Mouse (Mus musculus) macrophage (primary cell): ENCODE data around the gene Usp29. TPM values are rescaled to one million over a fixed set of nuclear protein-coding genes. Genes with fewer than 3 reads are reported as not detected.
"Not testable (repeated sequence)": the region's sequence is repeated elsewhere in the genome, so short reads cannot be mapped to it uniquely, and the experiment has no call there.

ENCODE experiments used
- H3K27ac ChIP-seq: fragments of 350-480 bp; formaldehyde crosslinking; 2 replicates; pipeline ENCODE4 v1.9.0; 2021
- H3K36me3 ChIP-seq: fragments of 350-480 bp; formaldehyde crosslinking; 2 replicates; pipeline ENCODE4 v1.9.0; 2021; ENCODE audit errors: inconsistent target
- H3K4me3 ChIP-seq: fragments of 350-480 bp; formaldehyde crosslinking; 2 replicates; pipeline ENCODE4 v1.9.0; 2021; ENCODE audit errors: inconsistent target
- H3K79me2 ChIP-seq: fragments of 350-480 bp; formaldehyde crosslinking; 2 replicates; pipeline ENCODE4 v1.9.0; 2021; ENCODE audit errors: inconsistent target
- WGBS: methylation state at CpG from one replicate; pipeline ENCODE4 v1.1.7; 2026; ENCODE audit warnings: inconsistent platforms; ENCODE audit not compliant: missing documents; 5-methylcytosine and 5-hydroxymethylcytosine counted together
- polyA plus RNA-seq: library from polyadenylated mRNA; stranded (reverse); fragments of 250-400 nt; gene quantifications from 3 replicates; pipeline ENCODE4 v1.2.4, GENCODE M21; 2018; ENCODE audit warnings: inconsistent platforms

Gene Usp29
- polyA plus RNA-seq, 1 experiment from 2014 or later, result not detected

DNA sequence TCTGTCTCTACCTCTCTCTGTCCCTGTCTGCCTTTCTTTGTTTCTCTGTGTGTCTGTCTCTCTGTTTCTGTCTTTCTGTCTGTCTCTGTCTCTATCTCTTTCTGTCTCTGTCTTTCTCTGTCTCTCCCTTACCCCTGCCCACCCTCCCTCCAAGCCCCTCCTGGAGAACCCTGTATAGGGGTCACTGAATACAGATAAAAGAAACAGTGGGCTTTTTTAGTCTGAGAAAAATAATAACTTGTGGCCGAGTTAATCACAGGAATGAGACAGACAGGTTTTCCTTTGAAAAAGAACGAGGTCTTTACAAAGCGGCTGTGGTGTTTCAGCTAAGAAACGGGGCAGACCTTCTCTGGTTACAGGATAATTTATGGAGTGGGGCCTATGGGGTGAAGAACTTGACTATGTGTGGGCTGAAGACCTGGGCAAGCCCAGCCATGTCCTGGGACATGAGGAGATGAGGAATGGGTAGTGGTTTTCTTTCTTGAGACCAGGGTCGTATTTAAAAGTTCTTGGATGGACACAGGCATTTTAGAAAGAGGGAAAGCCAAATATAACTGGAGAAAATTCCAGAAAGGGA is 128.4 kb downstream of the Usp29 start:
- Histone ChIP-seq H3K79me2 (no peaks in the 10 kb centered on the region), H3K36me3 (no peaks in the 10 kb centered on the region), H3K4me3 (no peak overlapping the region), H3K27ac (no peak overlapping the region)
- whole genome bisulfite sequencing, result 47% methylated on average over 5 of the region's 5 CpGs

DNA sequence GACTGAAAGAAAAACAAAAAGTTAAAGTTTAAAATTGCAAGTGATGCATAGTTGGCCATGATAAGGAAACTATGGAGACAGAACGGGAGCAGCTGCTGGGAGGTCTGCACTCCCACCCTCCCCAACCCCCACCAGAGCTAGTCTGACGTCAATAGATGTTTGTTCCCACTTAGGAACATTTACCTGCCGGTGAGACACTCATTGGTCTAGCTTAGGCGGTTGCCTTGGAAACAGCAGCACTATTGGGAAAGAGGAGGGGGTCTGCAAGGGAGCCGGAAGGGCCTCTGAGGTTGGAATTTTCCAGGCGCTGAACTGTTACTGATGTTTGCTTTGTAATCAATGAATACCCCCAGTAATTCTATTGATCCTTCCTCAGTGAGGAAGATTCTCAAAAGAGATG is 130.3 kb downstream of the Usp29 start:
- Histone ChIP-seq H3K27ac (no peak overlapping the region), H3K79me2 (no peaks in the 10 kb centered on the region), H3K36me3 (no peaks in the 10 kb centered on the region), H3K4me3 (no peak overlapping the region)
- WGBS, result 43% methylated on average over 6 of the region's 6 CpGs

DNA sequence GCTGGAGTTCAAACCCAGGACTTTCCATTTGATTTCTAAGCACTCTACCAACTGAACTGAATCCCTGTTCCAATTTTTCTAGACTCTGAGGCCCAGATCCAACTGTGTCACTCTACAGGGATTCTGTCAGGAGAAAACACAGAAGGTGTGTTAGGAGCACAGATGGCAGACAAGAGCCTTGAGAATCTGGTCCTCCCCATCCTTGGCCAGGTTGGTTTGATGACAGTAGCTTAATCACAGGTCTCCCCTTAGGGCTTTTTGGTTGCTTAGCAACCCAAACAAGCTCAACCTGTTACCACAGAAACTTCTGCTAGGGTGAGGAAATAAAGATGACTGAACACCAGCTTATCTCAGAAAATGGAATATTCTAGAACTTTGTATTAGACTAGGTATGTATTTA is 136.0 kb downstream of the Usp29 start:
- H3K36me3 ChIP-seq, result no peaks in the 10 kb centered on the region
- H3K27ac ChIP-seq, result no peak overlapping the region
- H3K79me2 ChIP-seq, result no peaks in the 10 kb centered on the region
- H3K4me3 ChIP-seq, result no peak overlapping the region

DNA sequence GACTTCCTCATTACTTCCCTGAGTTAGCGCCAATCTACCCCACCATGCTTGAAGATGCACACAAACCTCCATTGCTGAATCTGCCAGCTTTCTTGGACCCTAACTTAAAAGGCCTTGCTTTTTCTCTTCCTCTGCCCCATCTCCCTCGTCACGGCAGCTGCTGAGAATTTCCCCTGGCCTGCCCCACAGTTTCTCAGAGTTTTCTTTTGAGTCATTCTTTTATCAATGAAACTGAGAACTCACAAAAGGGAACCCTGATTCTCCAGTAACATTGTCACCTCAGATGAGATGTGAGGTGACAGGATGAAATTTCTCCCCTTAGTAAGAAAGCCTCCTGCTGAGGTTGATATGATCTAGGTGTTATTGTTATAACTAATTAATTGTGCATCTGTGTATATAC is 138.5 kb downstream of the Usp29 start:
- H3K36me3 ChIP-seq, result no peaks in the 10 kb centered on the region
- WGBS, result 97% methylated on average over 3 of the region's 3 CpGs
- no peak overlapping the region for H3K27ac ChIP-seq
- H3K79me2 ChIP-seq, result no peaks in the 10 kb centered on the region
- H3K4me3 ChIP-seq, result no peak overlapping the region

DNA sequence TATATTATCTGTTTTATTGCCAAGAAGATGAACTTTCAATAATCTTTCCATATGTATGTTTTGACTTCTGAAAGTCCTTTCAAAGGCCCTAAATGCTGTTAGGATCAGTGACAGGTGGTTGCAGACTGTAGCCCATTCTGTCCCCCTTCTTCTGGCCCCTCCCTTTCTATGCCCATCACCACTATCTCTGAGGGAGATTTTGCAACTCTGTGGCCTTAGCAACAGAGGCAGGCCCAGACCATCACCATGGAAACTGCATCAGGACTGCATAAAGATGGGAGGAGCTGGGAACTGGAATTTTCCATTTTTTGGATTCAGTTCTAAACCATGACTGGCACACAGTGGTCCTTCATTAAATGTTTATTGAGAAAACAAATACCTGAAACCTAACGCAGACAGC is 139.2 kb downstream of the Usp29 start:
- no peak overlapping the region for H3K27ac ChIP-seq
- H3K4me3 ChIP-seq, result no peak overlapping the region
- no peaks in the 10 kb centered on the region for H3K36me3 ChIP-seq
- no peaks in the 10 kb centered on the region for H3K79me2 ChIP-seq
- WGBS, result 80% methylated on average over 1 of the region's 1 CpGs

DNA sequence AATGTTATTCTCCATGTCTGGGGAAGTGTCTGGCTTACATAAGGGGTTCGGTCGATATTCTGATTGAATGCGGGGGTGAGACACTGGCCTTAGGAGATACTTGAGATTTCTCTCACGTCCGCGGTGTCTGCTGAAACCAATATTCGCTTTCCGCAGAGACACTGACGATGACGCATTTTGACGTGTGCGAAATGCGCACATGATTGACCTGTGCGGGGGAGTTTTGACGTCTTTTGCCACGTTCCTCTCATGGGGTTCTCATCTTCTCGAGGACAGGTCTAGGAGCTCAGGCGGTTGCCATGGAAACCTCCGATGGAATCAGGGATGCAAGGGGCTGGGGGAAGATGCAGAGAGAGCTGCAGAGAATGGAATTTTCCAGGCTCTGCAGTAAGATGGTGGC is 144.1 kb downstream of the Usp29 start:
- Histone ChIP-seq H3K79me2 (no peaks in the 10 kb centered on the region), H3K4me3 (no peak overlapping the region), H3K36me3 (no peaks in the 10 kb centered on the region), H3K27ac (no peak overlapping the region)
- 87% methylated on average over 19 of the region's 19 CpGs for WGBS

DNA sequence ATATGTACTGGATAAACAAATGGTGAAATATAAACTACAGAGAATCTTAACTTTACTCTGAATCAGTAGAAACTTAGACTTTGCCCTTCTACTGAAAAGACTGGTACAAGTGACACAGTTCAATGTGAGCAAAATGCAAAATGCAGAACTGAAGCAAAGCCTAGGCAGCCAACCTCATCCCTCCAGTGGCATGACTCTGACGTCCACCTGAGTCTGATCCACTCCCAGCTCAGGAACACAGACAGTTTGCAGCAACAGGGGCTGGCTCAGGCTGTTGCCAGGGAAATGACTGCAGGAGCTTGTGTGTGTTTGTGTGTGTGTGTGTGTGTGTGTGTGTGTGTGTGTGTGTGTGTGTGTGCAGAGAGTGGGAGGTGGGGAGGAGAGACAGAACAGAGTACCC is 147.8 kb downstream of the Usp29 start:
- H3K4me3 ChIP-seq, result no peak overlapping the region
- H3K27ac ChIP-seq, result no peak overlapping the region
- 88% methylated on average over 1 of the region's 1 CpGs for WGBS
- no peaks in the 10 kb centered on the region for H3K36me3 ChIP-seq
- H3K79me2 ChIP-seq, result no peaks in the 10 kb centered on the region

DNA sequence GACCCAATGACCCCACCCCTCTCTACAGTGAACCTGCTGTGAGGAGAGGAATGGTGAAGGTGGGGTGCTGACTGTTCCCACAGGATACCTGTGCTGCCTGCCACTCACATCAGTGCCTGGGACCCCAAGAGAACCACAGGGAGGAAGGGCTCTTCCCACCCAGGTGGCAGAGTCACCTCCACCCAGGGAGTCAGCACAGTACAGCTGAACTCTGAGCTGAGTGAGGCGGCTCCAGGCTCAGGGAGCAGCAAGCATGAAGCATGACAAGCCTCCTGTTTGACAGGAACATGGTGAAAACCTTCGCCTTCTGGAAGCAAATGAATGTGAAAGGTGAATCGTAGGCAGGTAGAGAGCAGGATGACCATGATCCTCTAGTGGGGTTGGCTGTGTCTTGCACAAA is 148.5 kb downstream of the Usp29 start:
- H3K36me3 ChIP-seq, H3K79me2 ChIP-seq, H3K4me3 ChIP-seq, H3K27ac ChIP-seq: not testable (repeated sequence)
- 88% methylated on average over 2 of the region's 3 CpGs for WGBS

DNA sequence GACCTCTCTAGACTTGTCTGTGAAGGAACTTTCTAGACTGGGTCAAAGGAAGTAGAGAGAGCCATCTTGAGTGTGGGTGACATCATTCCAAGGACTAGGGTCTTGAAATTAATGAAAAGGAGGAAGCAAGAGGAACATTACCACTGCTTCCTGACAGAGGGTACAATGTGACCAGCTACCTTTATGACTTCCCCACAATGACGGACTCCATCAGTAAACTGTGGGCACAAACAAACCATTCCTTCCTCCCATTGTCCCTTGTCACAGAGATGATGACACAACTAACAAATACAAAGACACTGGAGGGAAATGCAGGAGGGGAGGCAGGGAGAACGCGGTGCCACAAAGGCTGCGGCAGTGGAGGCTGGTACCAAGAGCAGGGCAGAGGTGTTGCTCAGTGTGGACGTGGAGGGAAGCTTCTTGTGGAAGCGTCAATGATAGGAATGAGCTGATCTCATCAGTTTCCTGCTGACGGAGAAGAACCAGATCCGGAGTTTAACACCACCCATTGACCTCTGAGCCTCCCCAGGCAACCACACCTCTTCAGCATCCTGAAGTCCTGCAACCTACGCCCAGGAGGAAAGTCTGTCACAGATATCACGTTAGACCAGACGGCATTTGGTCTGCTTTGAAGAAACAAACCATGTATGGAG is 149.3 kb downstream of the Usp29 start:
- Histone ChIP-seq H3K4me3 (no peak overlapping the region), H3K79me2 (no peaks in the 10 kb centered on the region), H3K27ac (no peak overlapping the region), H3K36me3 (no peaks in the 10 kb centered on the region)
- 31% methylated on average over 11 of the region's 11 CpGs for whole genome bisulfite sequencing

DNA sequence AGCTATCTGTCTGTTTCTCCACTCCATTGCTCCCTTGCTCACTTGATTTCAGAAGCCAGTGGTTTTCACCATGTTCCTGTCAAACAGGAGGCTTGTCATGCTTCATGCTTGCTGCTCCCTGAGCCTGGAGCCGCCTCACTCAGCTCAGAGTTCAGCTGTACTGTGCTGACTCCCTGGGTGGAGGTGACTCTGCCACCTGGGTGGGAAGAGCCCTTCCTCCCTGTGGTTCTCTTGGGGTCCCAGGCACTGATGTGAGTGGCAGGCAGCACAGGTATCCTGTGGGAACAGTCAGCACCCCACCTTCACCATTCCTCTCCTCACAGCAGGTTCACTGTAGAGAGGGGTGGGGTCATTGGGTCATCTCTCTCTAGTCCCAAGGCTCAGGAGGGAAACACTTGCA is 150.5 kb downstream of the Usp29 start:
- no CpG with 5 or more reads among the region's 1 CpGs for WGBS
- H3K79me2 ChIP-seq, H3K27ac ChIP-seq, H3K4me3 ChIP-seq, H3K36me3 ChIP-seq: not testable (repeated sequence)

DNA sequence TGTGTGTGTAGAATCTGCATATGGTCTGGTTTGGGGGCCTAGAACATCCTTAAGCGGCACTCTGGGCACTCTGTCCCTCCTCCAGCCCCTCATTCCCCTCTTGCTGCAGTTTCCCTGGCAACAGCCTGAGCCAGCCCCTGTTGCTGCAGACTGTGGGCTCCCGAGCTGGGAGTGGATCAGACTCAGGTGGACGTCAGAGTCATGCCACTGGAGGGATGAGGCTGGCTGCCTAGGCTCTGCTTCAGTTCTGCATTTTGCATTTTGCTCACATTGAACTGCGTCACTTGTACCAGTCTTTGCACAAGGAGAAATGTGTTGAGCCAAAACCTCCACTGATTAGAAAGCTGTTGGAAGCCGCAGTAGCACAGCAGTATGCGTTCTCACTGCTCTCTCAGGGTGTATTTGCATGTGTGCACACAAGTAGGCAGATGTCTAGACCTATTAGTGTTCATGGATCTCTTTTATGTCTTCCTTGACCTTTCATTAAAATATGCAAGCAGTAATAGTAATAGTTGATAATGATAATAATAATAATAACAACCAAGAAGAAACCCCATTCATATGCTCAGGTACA is 151.2 kb downstream of the Usp29 start:
- 70% methylated on average over 6 of the region's 6 CpGs for WGBS
- H3K27ac ChIP-seq, result no peak overlapping the region
- H3K4me3 ChIP-seq, result no peak overlapping the region
- no peaks in the 10 kb centered on the region for H3K36me3 ChIP-seq
- H3K79me2 ChIP-seq, result no peaks in the 10 kb centered on the region

DNA sequence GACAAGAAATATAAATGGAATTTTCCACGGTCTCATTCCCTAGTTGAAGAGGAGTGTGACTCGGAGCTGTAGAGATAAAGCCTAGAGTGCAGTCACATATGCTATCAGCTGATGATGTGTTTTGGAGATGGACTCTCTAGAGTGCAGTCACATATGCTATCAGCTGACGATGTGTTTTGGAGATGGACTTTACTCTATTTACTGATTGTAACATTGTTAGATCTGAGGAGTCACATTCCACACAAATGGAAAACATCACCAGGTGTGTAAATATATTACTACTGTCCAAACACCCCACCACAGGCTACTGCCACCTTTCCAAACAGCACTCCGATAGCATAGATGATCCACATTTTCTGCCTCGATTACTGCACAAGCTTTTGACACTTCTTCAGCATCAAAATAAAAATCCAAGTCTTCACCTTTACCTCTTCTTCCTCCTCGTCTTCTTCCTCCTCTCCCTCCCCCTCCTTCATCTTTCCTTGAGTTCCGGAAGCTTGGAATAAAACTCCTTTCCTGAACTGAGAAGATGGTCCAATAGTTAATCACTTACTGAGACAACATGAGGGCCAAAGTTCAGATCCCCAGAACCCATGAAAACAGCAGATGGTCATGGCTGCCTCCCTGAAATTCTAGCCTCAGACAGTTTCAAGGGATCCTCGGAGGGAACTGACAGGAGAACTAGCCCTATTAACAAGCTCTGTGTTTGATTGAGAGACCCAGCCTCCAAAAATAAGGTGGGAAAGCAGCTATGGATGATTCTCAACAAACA is 153.2 kb downstream of the Usp29 start:
- H3K36me3 ChIP-seq, result no peaks in the 10 kb centered on the region
- H3K27ac ChIP-seq, result no peak overlapping the region

DNA sequence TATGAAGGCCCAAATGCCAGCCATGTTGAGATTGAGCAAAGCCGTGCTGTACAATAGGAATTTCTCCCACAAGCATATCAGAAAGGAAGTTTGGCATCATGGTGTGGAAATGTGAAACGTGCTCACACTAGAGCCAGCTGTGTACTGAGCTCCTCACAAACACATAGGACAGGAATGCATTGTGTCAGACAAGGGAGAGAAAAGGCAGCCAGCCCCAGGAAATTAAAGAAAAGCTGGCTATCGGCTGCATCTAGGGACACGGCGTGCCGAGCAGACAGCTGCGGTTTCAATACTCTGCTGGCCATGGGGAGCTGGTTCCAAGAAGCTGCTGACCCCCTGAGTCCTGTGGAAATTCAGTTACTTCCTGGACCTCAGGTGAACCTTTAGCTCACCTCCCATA is 155.0 kb downstream of the Usp29 start:
- no peak overlapping the region for H3K4me3 ChIP-seq
- H3K36me3 ChIP-seq, result no peaks in the 10 kb centered on the region
- no peak overlapping the region for H3K27ac ChIP-seq
- no peaks in the 10 kb centered on the region for H3K79me2 ChIP-seq
- 68% methylated on average over 7 of the region's 7 CpGs for WGBS

More for the DNA sequence above, 153.2 kb downstream of the Usp29 start:
- WGBS, result 86% methylated on average over 8 of the region's 8 CpGs
- no peaks in the 10 kb centered on the region for H3K79me2 ChIP-seq
- H3K4me3 ChIP-seq, result no peak overlapping the region

DNA sequence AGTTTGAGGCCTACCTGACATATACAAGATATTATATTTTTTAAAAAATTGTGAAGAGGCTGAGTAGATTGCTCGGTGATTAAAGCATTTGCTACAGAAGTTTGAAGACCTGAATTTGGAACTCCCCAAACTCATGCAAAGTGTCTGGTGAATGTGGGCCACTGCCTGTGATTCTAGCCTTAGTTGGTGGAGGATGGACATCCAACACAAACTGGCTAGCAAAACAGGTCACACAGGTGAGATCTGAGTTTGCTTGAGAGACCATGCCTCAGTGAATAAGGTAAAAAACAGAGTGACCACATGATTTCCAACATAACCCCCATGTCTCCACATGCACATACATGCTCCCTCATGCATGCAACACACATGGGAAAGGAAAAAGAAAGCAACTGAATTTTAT is 156.5 kb downstream of the Usp29 start:
- 91% methylated on average over 1 of the region's 1 CpGs for WGBS
- H3K79me2 ChIP-seq, result no peaks in the 10 kb centered on the region
- H3K36me3 ChIP-seq, result no peaks in the 10 kb centered on the region
- no peak overlapping the region for H3K27ac ChIP-seq
- no peak overlapping the region for H3K4me3 ChIP-seq

DNA sequence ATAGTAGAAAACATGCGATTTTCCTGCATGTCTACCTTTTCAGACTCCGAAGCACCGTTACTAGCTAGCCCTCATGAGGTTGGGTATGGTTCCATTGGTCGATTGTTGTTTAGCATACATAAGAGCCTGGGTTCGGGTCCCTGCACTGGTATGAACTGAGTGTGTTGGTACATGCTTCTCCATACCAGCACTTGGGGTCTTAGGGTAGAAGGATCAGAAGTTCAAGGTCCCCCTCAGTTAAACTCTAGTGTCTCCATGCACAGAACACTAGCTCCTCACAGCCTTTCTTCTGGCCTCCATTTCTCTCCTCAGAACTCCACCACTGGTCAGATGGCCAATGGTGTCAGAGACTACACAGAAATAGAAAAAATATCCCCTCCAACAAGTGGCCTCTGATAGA is 159.5 kb downstream of the Usp29 start:
- Histone ChIP-seq H3K27ac (no peak overlapping the region), H3K4me3 (no peak overlapping the region), H3K79me2 (no peaks in the 10 kb centered on the region), H3K36me3 (no peaks in the 10 kb centered on the region)
- 88% methylated on average over 5 of the region's 5 CpGs for WGBS
